Mouse (Mus musculus): Measurements from ENCODE around the gene Lasp1.

- TF ChIP-seq CTCF (IDR thresholded peaks at IDR 0.05; ENCODE audit: control insufficient read depth, insufficient read depth, insufficient replicate concordance, low read depth, low read length): no peak
- TF ChIP-seq POLR2A (IDR thresholded peaks at IDR 0.05; ENCODE audit: control insufficient read depth, low read depth, low read length): no peak
Observed at GRCm38 (mm10) chr11:97779968-97780701, 18.7 kb upstream of the Lasp1 start.
